Mouse (Mus musculus) erythroid progenitor cell, adult 5-6 weeks (primary cell): ENCODE data around the gene Tmem80. TPM values are rescaled to one million over a fixed set of nuclear protein-coding genes. Genes with fewer than 3 reads are reported as not detected.

Source experiments
- total RNA-seq, 2 experiments: library from RNA; stranded (forward) in 1 of 2; stranded (reverse) in 1 of 2; fragments of 150-400 nt in 1 of 2; fragments of 186-747, 209-891 nt in 1 of 2; gene quantifications; 2 replicates each; pipeline versions ENCODE4 v1.2.3 to v1.2.4; 2015 to 2017; ENCODE audit warnings: low replicate concordance in 2 of 2

The Tmem80 gene
- total RNA-seq, 2 experiments from 2014 or later, result 8.6 to 13.4 TPM

Other genes with a start within 250 kb of the Tmem80 start
- 4.3 TPM in 1 of 2 replicates, not detected in the other for gene Pkp3, start 249.5 kb upstream of the Tmem80 start, total RNA-seq (2015; ENCODE audit: low replicate concordance)
- gene Pkp3, start 249.5 kb upstream of the Tmem80 start, total RNA-seq (2017; ENCODE audit: low replicate concordance), result 0.91 and 1.3 TPM in 2 replicates
- gene Sigirr, start 227.2 kb upstream of the Tmem80 start, total RNA-seq (2015; ENCODE audit: low replicate concordance), result 4.2 and 10.5 TPM in 2 replicates
- 1.5 TPM in 1 of 2 replicates, not detected in the other for gene Sigirr, start 227.2 kb upstream of the Tmem80 start, total RNA-seq (2017; ENCODE audit: low replicate concordance)
- gene Ano9, start 209.9 kb upstream of the Tmem80 start, total RNA-seq (2015; ENCODE audit: low replicate concordance), result not detected in 2 replicates
- not detected in 2 replicates for gene Ano9, start 209.9 kb upstream of the Tmem80 start, total RNA-seq (2017; ENCODE audit: low replicate concordance)
- 278 and 380 TPM in 2 replicates for gene Ptdss2, start 205.4 kb upstream of the Tmem80 start, total RNA-seq (2015; ENCODE audit: low replicate concordance)
- 309 and 327 TPM in 2 replicates for gene Ptdss2, start 205.4 kb upstream of the Tmem80 start, total RNA-seq (2017; ENCODE audit: low replicate concordance)
- 9.6 and 16.2 TPM in 2 replicates for gene Rnh1, start 154.9 kb upstream of the Tmem80 start, total RNA-seq (2015; ENCODE audit: low replicate concordance)
- 3.7 and 20.5 TPM in 2 replicates for gene Rnh1, start 154.9 kb upstream of the Tmem80 start, total RNA-seq (2017; ENCODE audit: low replicate concordance)
- gene Hras, start 133.7 kb upstream of the Tmem80 start, total RNA-seq (2015; ENCODE audit: low replicate concordance), result 39.8 and 94.4 TPM in 2 replicates
- 40.5 and 47.2 TPM in 2 replicates for gene Hras, start 133.7 kb upstream of the Tmem80 start, total RNA-seq (2017; ENCODE audit: low replicate concordance)
- 8.3 and 8.8 TPM in 2 replicates for gene Lrrc56, start 133.6 kb upstream of the Tmem80 start, total RNA-seq (2015; ENCODE audit: low replicate concordance)
- 3.6 and 5.8 TPM in 2 replicates for gene Lrrc56, start 133.6 kb upstream of the Tmem80 start, total RNA-seq (2017; ENCODE audit: low replicate concordance)
- gene Lmntd2, start 113.7 kb upstream of the Tmem80 start, total RNA-seq (2015; ENCODE audit: low replicate concordance), result 1.8 TPM in 1 of 2 replicates, not detected in the other
- gene Lmntd2, start 113.7 kb upstream of the Tmem80 start, total RNA-seq (2017; ENCODE audit: low replicate concordance), result 2.2 TPM in 1 of 2 replicates, not detected in the other
- gene Rassf7, start 111.9 kb upstream of the Tmem80 start, total RNA-seq (2015; ENCODE audit: low replicate concordance), result 33.1 and 33.9 TPM in 2 replicates
- 10.9 and 13.4 TPM in 2 replicates for gene Rassf7, start 111.9 kb upstream of the Tmem80 start, total RNA-seq (2017; ENCODE audit: low replicate concordance)
- 80.1 and 114 TPM in 2 replicates for gene Phrf1, start 99.0 kb upstream of the Tmem80 start, total RNA-seq (2015; ENCODE audit: low replicate concordance)
- 63.5 and 90.0 TPM in 2 replicates for gene Phrf1, start 99.0 kb upstream of the Tmem80 start, total RNA-seq (2017; ENCODE audit: low replicate concordance)
- 52.8 and 81.4 TPM in 2 replicates for gene Irf7, start 61.3 kb upstream of the Tmem80 start, total RNA-seq (2015; ENCODE audit: low replicate concordance)
- 68.6 and 76.5 TPM in 2 replicates for gene Irf7, start 61.3 kb upstream of the Tmem80 start, total RNA-seq (2017; ENCODE audit: low replicate concordance)
- gene Cdhr5, start 51.0 kb upstream of the Tmem80 start, total RNA-seq (2015; ENCODE audit: low replicate concordance), result not detected in 2 replicates
- gene Cdhr5, start 51.0 kb upstream of the Tmem80 start, total RNA-seq (2017; ENCODE audit: low replicate concordance), result not detected in 2 replicates
- not detected in 2 replicates for gene Sct, start 48.6 kb upstream of the Tmem80 start, total RNA-seq (2015; ENCODE audit: low replicate concordance)
- gene Sct, start 48.6 kb upstream of the Tmem80 start, total RNA-seq (2017; ENCODE audit: low replicate concordance), result not detected in 2 replicates
- not detected in 2 replicates for gene Drd4, start 35.7 kb upstream of the Tmem80 start, total RNA-seq (2015; ENCODE audit: low replicate concordance)
- not detected in 2 replicates for gene Drd4, start 35.7 kb upstream of the Tmem80 start, total RNA-seq (2017; ENCODE audit: low replicate concordance)
- 46.5 and 55.8 TPM in 2 replicates for gene Deaf1, start within 50 bp of the Tmem80 start, total RNA-seq (2015; ENCODE audit: low replicate concordance)
- 26.2 and 40.8 TPM in 2 replicates for gene Deaf1, start within 50 bp of the Tmem80 start, total RNA-seq (2017; ENCODE audit: low replicate concordance)
- not detected in 2 replicates for gene Eps8l2, start 11.1 kb downstream of the Tmem80 start, total RNA-seq (2015; ENCODE audit: low replicate concordance)
- 1.4 TPM in 1 of 2 replicates, not detected in the other for gene Eps8l2, start 11.1 kb downstream of the Tmem80 start, total RNA-seq (2017; ENCODE audit: low replicate concordance)
- 108 and 138 TPM in 2 replicates for gene Taldo1, start 64.5 kb downstream of the Tmem80 start, total RNA-seq (2015; ENCODE audit: low replicate concordance)
- 354 and 496 TPM in 2 replicates for gene Taldo1, start 64.5 kb downstream of the Tmem80 start, total RNA-seq (2017; ENCODE audit: low replicate concordance)
- 3.4 and 14.4 TPM in 2 replicates for gene Gatd1, start 86.4 kb downstream of the Tmem80 start, total RNA-seq (2015; ENCODE audit: low replicate concordance)
- gene Gatd1, start 86.4 kb downstream of the Tmem80 start, total RNA-seq (2017; ENCODE audit: low replicate concordance), result 4.4 and 9.2 TPM in 2 replicates
- gene Cend1, start 101.8 kb downstream of the Tmem80 start, total RNA-seq (2015; ENCODE audit: low replicate concordance), result not detected in 2 replicates
- not detected in 2 replicates for gene Cend1, start 101.8 kb downstream of the Tmem80 start, total RNA-seq (2017; ENCODE audit: low replicate concordance)
- gene Slc25a22, start 110.2 kb downstream of the Tmem80 start, total RNA-seq (2015; ENCODE audit: low replicate concordance), result 28.5 and 37.3 TPM in 2 replicates
- 1.4 and 7.1 TPM in 2 replicates for gene Slc25a22, start 110.2 kb downstream of the Tmem80 start, total RNA-seq (2017; ENCODE audit: low replicate concordance)
- gene Pidd1, start 116.3 kb downstream of the Tmem80 start, total RNA-seq (2015; ENCODE audit: low replicate concordance), result 34.2 and 34.4 TPM in 2 replicates
- gene Pidd1, start 116.3 kb downstream of the Tmem80 start, total RNA-seq (2017; ENCODE audit: low replicate concordance), result 14.0 and 19.1 TPM in 2 replicates
- gene Rplp2, start 119.6 kb downstream of the Tmem80 start, total RNA-seq (2015; ENCODE audit: low replicate concordance), result 970 and 1,246 TPM in 2 replicates
- gene Rplp2, start 119.6 kb downstream of the Tmem80 start, total RNA-seq (2017; ENCODE audit: low replicate concordance), result 1,462 and 2,252 TPM in 2 replicates
- 14.7 and 19.8 TPM in 2 replicates for gene Pnpla2, start 127.5 kb downstream of the Tmem80 start, total RNA-seq (2015; ENCODE audit: low replicate concordance)
- 4.2 and 8.3 TPM in 2 replicates for gene Pnpla2, start 127.5 kb downstream of the Tmem80 start, total RNA-seq (2017; ENCODE audit: low replicate concordance)
- gene Cracr2b, start 133.4 kb downstream of the Tmem80 start, total RNA-seq (2015; ENCODE audit: low replicate concordance), result not detected in 2 replicates
- 3.3 TPM in 1 of 2 replicates, not detected in the other for gene Cracr2b, start 133.4 kb downstream of the Tmem80 start, total RNA-seq (2017; ENCODE audit: low replicate concordance)
- 16.6 and 20.1 TPM in 2 replicates for gene Cd151, start 139.7 kb downstream of the Tmem80 start, total RNA-seq (2015; ENCODE audit: low replicate concordance)
- 24.1 and 30.7 TPM in 2 replicates for gene Cd151, start 139.7 kb downstream of the Tmem80 start, total RNA-seq (2017; ENCODE audit: low replicate concordance)
- gene Polr2l, start 147.4 kb downstream of the Tmem80 start, total RNA-seq (2015; ENCODE audit: low replicate concordance), result 6.7 and 15.5 TPM in 2 replicates
- 14.4 and 14.9 TPM in 2 replicates for gene Polr2l, start 147.4 kb downstream of the Tmem80 start, total RNA-seq (2017; ENCODE audit: low replicate concordance)
- gene Tspan4, start 147.5 kb downstream of the Tmem80 start, total RNA-seq (2015; ENCODE audit: low replicate concordance), result 1.8 and 3.8 TPM in 2 replicates
- gene Tspan4, start 147.5 kb downstream of the Tmem80 start, total RNA-seq (2017; ENCODE audit: low replicate concordance), result 2.2 and 8.0 TPM in 2 replicates
- 4.6 and 6.8 TPM in 2 replicates for gene Chid1, start 212.1 kb downstream of the Tmem80 start, total RNA-seq (2015; ENCODE audit: low replicate concordance)
- gene Chid1, start 212.1 kb downstream of the Tmem80 start, total RNA-seq (2017; ENCODE audit: low replicate concordance), result 6.8 and 10.8 TPM in 2 replicates
- gene Ap2a2, start 234.4 kb downstream of the Tmem80 start, total RNA-seq (2015; ENCODE audit: low replicate concordance), result 71.7 and 96.2 TPM in 2 replicates
- 108 and 150 TPM in 2 replicates for gene Ap2a2, start 234.4 kb downstream of the Tmem80 start, total RNA-seq (2017; ENCODE audit: low replicate concordance)